Mouse (Mus musculus): ENCODE results near the gene Sgms2.

- TF ChIP-seq CTCF (IDR thresholded peaks at IDR 0.05; ENCODE audit: extremely low read depth, insufficient read length, insufficient replicate concordance, low read depth, low read length) (peak; percentile 57; the same call in 1 of the 2 replicates), POLR2A (IDR thresholded peaks at IDR 0.05; ENCODE audit: low read depth, low read length) (no peak)
Observed at GRCm38 (mm10) chr3:131524779-131525178, 33.6 kb upstream of the Sgms2 start.
